Mouse (Mus musculus) heart, embryonic 16.5 days (tissue): ENCODE data around the gene Fam71d. TPM values are rescaled to one million over a fixed set of nuclear protein-coding genes. Genes with fewer than 3 reads are reported as not detected.

Experiments used
- ATAC-seq: fragments of 200-750 bp; cut with Nextera tagmentation; replicated peaks from 2 replicates; pipeline ENCODE4 v1.8.0; 2017; ENCODE audit warnings: moderate number of reproducible peaks; ENCODE audit not compliant: insufficient read depth, low FRiP score; ENCODE audit errors: extremely low read depth
- H3K27ac ChIP-seq: fragments of 300-500 bp; sonication (generic); 2 replicates; pipeline ENCODE4 v1.5.1; 2014; ENCODE audit warnings: mild to moderate bottlenecking, low read length, control low read depth, moderate library complexity
- H3K27me3 ChIP-seq: fragments of 300-500 bp; sonication (generic); 2 replicates; pipeline ENCODE4 v1.6.1; 2014; ENCODE audit warnings: low read length, mixed read lengths; ENCODE audit not compliant: control insufficient read depth, insufficient read depth
- H3K36me3 ChIP-seq: fragments of 300-500 bp; sonication (generic); 2 replicates; pipeline ENCODE4 v1.6.1; 2014; ENCODE audit not compliant: control insufficient read depth, insufficient read depth
- H3K4me1 ChIP-seq: fragments of 300-500 bp; sonication (generic); 2 replicates; pipeline ENCODE4 v1.6.1; 2014; ENCODE audit warnings: low read length, mixed read lengths; ENCODE audit not compliant: control insufficient read depth, insufficient read depth
- H3K4me2 ChIP-seq: fragments of 300-500 bp; sonication (generic); 2 replicates; pipeline ENCODE4 v1.6.1; 2014; ENCODE audit warnings: low read depth, mild to moderate bottlenecking, control low read depth, low read length
- H3K4me3 ChIP-seq: fragments of 300-500 bp; sonication (generic); 2 replicates; pipeline ENCODE4 v1.5.1; 2014; ENCODE audit warnings: mild to moderate bottlenecking, control low read depth, low read length
- H3K9ac ChIP-seq: fragments of 300-500 bp; sonication (generic); 2 replicates; pipeline ENCODE4 v1.6.1; 2014; ENCODE audit warnings: low read length, control low read depth
- H3K9me3 ChIP-seq: fragments of 300-500 bp; sonication (generic); replicated peaks from 2 replicates; pipeline ENCODE4 v1.6.1; 2016; ENCODE audit warnings: low read length; ENCODE audit not compliant: control insufficient read depth
- WGBS: fragments of 180-500 bp; shearing (Covaris S2); extraction: QIAGEN DNeasy Blood & Tissue Kit; methylation state at CpG from one replicate; pipeline ENCODE4 v1.1.7; 2014; 5-methylcytosine and 5-hydroxymethylcytosine counted together
- polyA plus RNA-seq: library from polyadenylated mRNA; unstranded; fragments of >200 nt; fragmentation: Nextera tagmentation; extraction: Ambion mirVana; gene quantifications from 2 replicates; pipeline ENCODE4 v1.2.1, GENCODE M21; 2015

Gene Fam71d
- polyA plus RNA-seq, 1 experiment from 2014 or later: not detected

- no peaks in the 10 kb centered on the region for H3K9me3 ChIP-seq
- H3K4me3 ChIP-seq: no peak overlapping the region
- no peaks in the 10 kb centered on the region for H3K27me3 ChIP-seq
- no peak overlapping the region for H3K9ac ChIP-seq
- 82% methylated on average over 5 of the region's 5 CpGs for WGBS
- H3K27ac ChIP-seq: no peak overlapping the region
- H3K4me1 ChIP-seq: no peaks in the 10 kb centered on the region
- H3K4me2 ChIP-seq: no peak overlapping the region
- no peak for ATAC-seq
- H3K36me3 ChIP-seq: no peaks in the 10 kb centered on the region
Measured at GRCm38 (mm10) chr12:78688876-78689275, 2.5 kb upstream of the Fam71d start.

GRCm38 (mm10) chr12:78693281-78693680 is 1.9 kb downstream of the Fam71d start:
- H3K4me1 ChIP-seq: no peaks in the 10 kb centered on the region
- no peaks in the 10 kb centered on the region for H3K9me3 ChIP-seq
- H3K4me3 ChIP-seq: no peak overlapping the region
- no peaks in the 10 kb centered on the region for H3K36me3 ChIP-seq
- no peaks in the 10 kb centered on the region for H3K27me3 ChIP-seq
- no peak overlapping the region for H3K4me2 ChIP-seq
- H3K9ac ChIP-seq: no peak overlapping the region
- ATAC-seq: no peak
- 83% methylated on average over 2 of the region's 2 CpGs for WGBS
- no peak overlapping the region for H3K27ac ChIP-seq

- H3K27ac ChIP-seq: no peak overlapping the region
- H3K4me2 ChIP-seq: no peak overlapping the region
- no peak for ATAC-seq
- WGBS: 73% methylated on average over 2 of the region's 2 CpGs
- H3K9me3 ChIP-seq: no peaks in the 10 kb centered on the region
- no peaks in the 10 kb centered on the region for H3K36me3 ChIP-seq
- H3K9ac ChIP-seq: no peak overlapping the region
- no peak overlapping the region for H3K4me3 ChIP-seq
- H3K27me3 ChIP-seq: no peaks in the 10 kb centered on the region
- no peaks in the 10 kb centered on the region for H3K4me1 ChIP-seq
Measured at GRCm38 (mm10) chr12:78717783-78718182, 26.4 kb downstream of the Fam71d start.

GRCm38 (mm10) chr12:78727723-78728122 is 36.4 kb downstream of the Fam71d start:
- no peak overlapping the region for H3K4me3 ChIP-seq
- WGBS: 41% methylated on average over 4 of the region's 4 CpGs
- no peaks in the 10 kb centered on the region for H3K36me3 ChIP-seq
- ATAC-seq: no peak
- H3K27ac ChIP-seq: no peak overlapping the region
- H3K4me1 ChIP-seq: no peaks in the 10 kb centered on the region
- H3K27me3 ChIP-seq: no peaks in the 10 kb centered on the region
- no peak overlapping the region for H3K9ac ChIP-seq
- H3K4me2 ChIP-seq: no peak overlapping the region
- H3K9me3 ChIP-seq: no peaks in the 10 kb centered on the region

GRCm38 (mm10) chr12:78739633-78740032 is 48.3 kb downstream of the Fam71d start:
- no peak overlapping the region for H3K4me2 ChIP-seq
- H3K4me1 ChIP-seq: no peaks in the 10 kb centered on the region
- WGBS: 61% methylated on average over 2 of the region's 2 CpGs
- H3K4me3 ChIP-seq: no peak overlapping the region
- H3K27ac ChIP-seq: no peak overlapping the region
- no peak for ATAC-seq
- no peaks in the 10 kb centered on the region for H3K36me3 ChIP-seq
- H3K9ac ChIP-seq: no peak overlapping the region
- H3K27me3 ChIP-seq: no peaks in the 10 kb centered on the region
- H3K9me3 ChIP-seq: no peaks in the 10 kb centered on the region

GRCm38 (mm10) chr12:78740289-78740688 is 49.0 kb downstream of the Fam71d start:
- H3K4me1 ChIP-seq: no peaks in the 10 kb centered on the region
- no peaks in the 10 kb centered on the region for H3K36me3 ChIP-seq
- no peaks in the 10 kb centered on the region for H3K9me3 ChIP-seq
- no peak for ATAC-seq
- no peak overlapping the region for H3K9ac ChIP-seq
- no peak overlapping the region for H3K4me3 ChIP-seq
- H3K27ac ChIP-seq: no peak overlapping the region
- no peaks in the 10 kb centered on the region for H3K27me3 ChIP-seq
- WGBS: 76% methylated on average over 2 of the region's 2 CpGs
- H3K4me2 ChIP-seq: no peak overlapping the region

GRCm38 (mm10) chr12:78746226-78746625 is 54.9 kb downstream of the Fam71d start:
- no peak for ATAC-seq
- WGBS: 77% methylated on average over 6 of the region's 6 CpGs
- Histone ChIP-seq H3K27me3 (no peaks in the 10 kb centered on the region), H3K9me3 (no peaks in the 10 kb centered on the region), H3K4me3 (no peak overlapping the region), H3K9ac (no peak overlapping the region), H3K27ac (no peak overlapping the region), H3K4me2 (no peak overlapping the region), H3K36me3 (no peaks in the 10 kb centered on the region), H3K4me1 (peaks cover 3% of the 10 kb centered on the region; the same call in 1 of the 2 replicates)

GRCm38 (mm10) chr12:78747406-78747805 is 56.1 kb downstream of the Fam71d start:
- no peak for ATAC-seq
- WGBS: 26% methylated on average over 1 of the region's 1 CpGs
- Histone ChIP-seq H3K4me3 (no peak overlapping the region), H3K4me1 (peaks cover 3% of the 10 kb centered on the region; the same call in 1 of the 2 replicates), H3K36me3 (no peaks in the 10 kb centered on the region), H3K9me3 (no peaks in the 10 kb centered on the region), H3K27me3 (no peaks in the 10 kb centered on the region), H3K27ac (no peak overlapping the region), H3K9ac (no peak overlapping the region), H3K4me2 (peak overlapping the region; percentile 99)

- H3K27me3 ChIP-seq: no peaks in the 10 kb centered on the region
- H3K27ac ChIP-seq: peak overlapping the region; percentile 72
- H3K4me1 ChIP-seq: peaks cover 3% of the 10 kb centered on the region; the same call in 1 of the 2 replicates
- H3K4me2 ChIP-seq: peak overlapping the region; percentile 99
- WGBS: 0% methylated on average over 10 of the region's 10 CpGs
- H3K4me3 ChIP-seq: peak overlapping the region; percentile 88
- H3K9ac ChIP-seq: peak overlapping the region; percentile 77
- ATAC-seq: no peak
- no peaks in the 10 kb centered on the region for H3K9me3 ChIP-seq
- no peaks in the 10 kb centered on the region for H3K36me3 ChIP-seq
Measured at GRCm38 (mm10) chr12:78748113-78748512, 56.8 kb downstream of the Fam71d start.
